Mouse (Mus musculus): ENCODE results near the gene Prrc2b.
A peak's percentile ranks its signal among the peaks of the same experiment; 100 is the strongest.

The Prrc2b gene

GRCm38 (mm10) chr2:32162102-32162501, 11.2 kb downstream of the Prrc2b start:
- no peak for DNase-seq (ENCODE audit: low read depth)

- no peak for DNase-seq (ENCODE audit: low read depth)
Measured at GRCm38 (mm10) chr2:32162646-32163045, 11.8 kb downstream of the Prrc2b start.

- no peak for DNase-seq (ENCODE audit: low read depth)
Measured at GRCm38 (mm10) chr2:32163057-32163456, 12.2 kb downstream of the Prrc2b start.

GRCm38 (mm10) chr2:32164503-32164902, 13.6 kb downstream of the Prrc2b start:
- no peak for DNase-seq (ENCODE audit: low read depth)

- DNase-seq (ENCODE audit: low read depth) = no peak
Measured at GRCm38 (mm10) chr2:32165040-32165800, 14.3 kb downstream of the Prrc2b start.

- DNase-seq (ENCODE audit: low read depth) = no peak
Measured at GRCm38 (mm10) chr2:32166581-32166980, 15.7 kb downstream of the Prrc2b start.

- no peak for DNase-seq (ENCODE audit: low read depth)
Measured at GRCm38 (mm10) chr2:32167034-32167770, 16.3 kb downstream of the Prrc2b start.

- peak; percentile 73 for DNase-seq (ENCODE audit: low read depth)
Measured at GRCm38 (mm10) chr2:32167819-32168218, 16.9 kb downstream of the Prrc2b start.

- DNase-seq (ENCODE audit: low read depth) = no peak
Measured at GRCm38 (mm10) chr2:32169292-32169691, 18.4 kb downstream of the Prrc2b start.

- DNase-seq (ENCODE audit: low read depth) = no peak
Measured at GRCm38 (mm10) chr2:32170010-32170409, 19.1 kb downstream of the Prrc2b start.

- no peak for DNase-seq (ENCODE audit: low read depth)
Measured at GRCm38 (mm10) chr2:32171658-32172433, 21.0 kb downstream of the Prrc2b start.

- no peak for DNase-seq (ENCODE audit: low read depth)
Measured at GRCm38 (mm10) chr2:32174170-32174741, 23.4 kb downstream of the Prrc2b start.

- DNase-seq (ENCODE audit: low read depth) = no peak
Measured at GRCm38 (mm10) chr2:32175051-32175466, 24.2 kb downstream of the Prrc2b start.

GRCm38 (mm10) chr2:32175508-32175907, 24.6 kb downstream of the Prrc2b start:
- no peak for DNase-seq (ENCODE audit: low read depth)

GRCm38 (mm10) chr2:32176848-32177247, 26.0 kb downstream of the Prrc2b start:
- no peak for DNase-seq (ENCODE audit: low read depth)

GRCm38 (mm10) chr2:32177397-32178060, 26.6 kb downstream of the Prrc2b start:
- no peak for DNase-seq (ENCODE audit: low read depth)

- DNase-seq (ENCODE audit: low read depth) = no peak
Measured at GRCm38 (mm10) chr2:32179363-32179762, 28.5 kb downstream of the Prrc2b start.

GRCm38 (mm10) chr2:32180127-32180526, 29.2 kb downstream of the Prrc2b start:
- no peak for DNase-seq (ENCODE audit: low read depth)

- no peak for DNase-seq (ENCODE audit: low read depth)
Measured at GRCm38 (mm10) chr2:32181364-32181763, 30.5 kb downstream of the Prrc2b start.

GRCm38 (mm10) chr2:32182119-32182518, 31.2 kb downstream of the Prrc2b start:
- DNase-seq (ENCODE audit: low read depth) = no peak

- DNase-seq (ENCODE audit: low read depth) = no peak
Measured at GRCm38 (mm10) chr2:32182676-32183296, 31.9 kb downstream of the Prrc2b start.
